Mouse (Mus musculus): ENCODE measurements around the gene Exoc4. TPM values are rescaled to one million over a fixed set of nuclear protein-coding genes. Genes with fewer than 3 reads are reported as not detected.
A peak's percentile ranks its signal among the peaks of the same experiment; 100 is the strongest.

Gene Exoc4
- polyA plus RNA-seq, 1 experiment from 2014 or later = 41.1 TPM

GRCm38 (mm10) chr6:33496141-33496855, 247.4 kb downstream of the Exoc4 start:
- no peak overlapping the region for H3K4me3 ChIP-seq
- H3K9me3 ChIP-seq = no peaks in the 10 kb centered on the region
- H3K4me1 ChIP-seq = peaks cover 7% of the 10 kb centered on the region; the same call in 1 of the 2 replicates
- no peak for ATAC-seq (ENCODE audit: low FRiP score, low read depth)
- H3K36me3 ChIP-seq = no peaks in the 10 kb centered on the region
- 50% methylated on average over 6 of the region's 6 CpGs for WGBS
- no peak overlapping the region for H3K4me2 ChIP-seq (replicated peaks)
- H3K27me3 ChIP-seq (replicated peaks) = no peaks in the 10 kb centered on the region
- no peak overlapping the region for H3K27ac ChIP-seq
- H3K9ac ChIP-seq = no peak overlapping the region

DNA sequence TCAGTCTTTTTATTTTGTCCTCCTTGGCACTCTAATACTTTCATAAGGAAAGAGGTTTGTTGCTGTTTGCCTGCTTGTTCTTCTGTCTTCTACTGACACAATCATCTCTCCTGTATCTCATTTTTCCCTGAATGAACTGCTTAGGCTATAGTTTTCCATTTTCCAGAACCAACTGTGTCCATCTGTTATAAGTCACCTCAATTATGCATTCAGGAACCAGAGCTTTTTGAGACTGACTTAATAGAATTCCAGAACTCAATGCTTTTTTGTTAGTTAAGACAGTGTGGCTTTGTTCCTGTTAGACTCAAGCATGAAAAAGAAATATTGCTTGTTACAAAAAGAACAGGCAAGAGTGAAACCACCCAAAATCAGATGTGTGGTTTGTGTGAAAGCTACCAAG, 248.5 kb downstream of the Exoc4 start:
- no peak overlapping the region for H3K9ac ChIP-seq
- no peaks in the 10 kb centered on the region for H3K9me3 ChIP-seq
- H3K27me3 ChIP-seq (replicated peaks) = no peaks in the 10 kb centered on the region
- peak; percentile 37; the same call in 1 of the 2 replicates for ATAC-seq (ENCODE audit: low FRiP score, low read depth)
- H3K36me3 ChIP-seq = no peaks in the 10 kb centered on the region
- peaks cover 7% of the 10 kb centered on the region; the same call in 1 of the 2 replicates for H3K4me1 ChIP-seq
- no peak overlapping the region for H3K27ac ChIP-seq
- no peak overlapping the region for H3K4me3 ChIP-seq
- H3K4me2 ChIP-seq (replicated peaks) = no peak overlapping the region

DNA sequence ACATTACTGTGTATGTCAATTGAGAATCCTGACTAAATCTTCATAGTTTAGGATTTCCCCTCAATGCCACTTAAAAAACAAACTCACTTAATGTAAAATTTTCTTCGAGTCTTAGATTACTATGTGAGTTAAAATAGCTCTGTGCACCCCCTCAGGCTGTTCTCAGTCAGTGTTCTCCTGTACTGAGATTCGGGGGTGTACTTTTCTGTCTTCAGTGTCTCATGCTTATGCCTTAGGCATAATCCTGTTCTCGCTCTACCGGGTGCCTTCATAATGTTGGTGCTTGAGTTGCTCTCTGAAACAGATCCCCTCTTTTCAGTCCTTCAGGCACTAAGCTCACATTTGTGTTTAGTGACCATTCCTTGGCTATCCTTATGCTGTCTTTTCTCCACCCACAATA, 253.5 kb downstream of the Exoc4 start:
- Histone ChIP-seq H3K4me2 (replicated peaks) (no peak overlapping the region), H3K4me3 (no peak overlapping the region), H3K9me3 (no peaks in the 10 kb centered on the region), H3K27me3 (replicated peaks) (no peaks in the 10 kb centered on the region), H3K27ac (no peak overlapping the region), H3K4me1 (peaks cover 4% of the 10 kb centered on the region; the same call in 1 of the 2 replicates), H3K36me3 (no peaks in the 10 kb centered on the region), H3K9ac (no peak overlapping the region)
- ATAC-seq (ENCODE audit: low FRiP score, low read depth) = no peak
- 73% methylated on average over 4 of the region's 4 CpGs for WGBS

- no peak for ATAC-seq (ENCODE audit: low FRiP score, low read depth)
- Histone ChIP-seq H3K27me3 (replicated peaks) (no peaks in the 10 kb centered on the region), H3K9ac (no peak overlapping the region), H3K36me3 (no peaks in the 10 kb centered on the region), H3K4me3 (no peak overlapping the region), H3K4me2 (replicated peaks) (no peak overlapping the region), H3K27ac (no peak overlapping the region), H3K9me3 (no peaks in the 10 kb centered on the region), H3K4me1 (no peaks in the 10 kb centered on the region; the same call in 1 of the 2 replicates)
- 89% methylated on average over 3 of the region's 3 CpGs for WGBS
Observed at GRCm38 (mm10) chr6:33503381-33503780, 254.5 kb downstream of the Exoc4 start.

DNA sequence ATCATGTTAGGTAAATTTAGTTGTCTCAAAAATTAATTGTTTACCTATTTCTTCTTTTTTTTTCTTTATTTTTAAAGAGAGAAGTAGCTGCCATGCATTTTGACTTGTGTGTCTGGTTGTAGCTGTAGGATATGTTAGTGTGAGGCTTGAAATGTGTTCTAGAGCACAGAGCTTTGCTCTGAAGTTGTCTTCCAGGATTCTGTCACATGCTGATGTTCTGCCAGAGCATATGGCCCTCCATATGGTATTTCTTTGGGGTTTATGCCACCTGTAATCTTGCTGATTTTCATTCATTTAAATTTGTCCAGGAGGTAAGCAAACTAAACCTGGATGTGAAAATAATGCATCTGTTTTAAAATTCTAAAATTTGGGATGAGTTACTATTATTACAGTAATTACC, 258.2 kb downstream of the Exoc4 start:
- H3K4me1 ChIP-seq = no peaks in the 10 kb centered on the region
- ATAC-seq (ENCODE audit: low FRiP score, low read depth) = no peak

GRCm38 (mm10) chr6:33515391-33515790, 266.5 kb downstream of the Exoc4 start:
- Histone ChIP-seq H3K4me1 (no peaks in the 10 kb centered on the region), H3K27ac (no peak overlapping the region), H3K4me3 (no peak overlapping the region), H3K9ac (no peak overlapping the region), H3K9me3 (no peaks in the 10 kb centered on the region), H3K36me3 (no peaks in the 10 kb centered on the region), H3K27me3 (replicated peaks) (no peaks in the 10 kb centered on the region), H3K4me2 (replicated peaks) (no peak overlapping the region)
- ATAC-seq (ENCODE audit: low FRiP score, low read depth) = no peak
- WGBS = 53% methylated on average over 4 of the region's 4 CpGs

More for the DNA sequence above, 258.2 kb downstream of the Exoc4 start:
- Histone ChIP-seq H3K4me3 (no peak overlapping the region), H3K9ac (no peak overlapping the region), H3K36me3 (no peaks in the 10 kb centered on the region), H3K27me3 (replicated peaks) (no peaks in the 10 kb centered on the region), H3K4me2 (replicated peaks) (no peak overlapping the region), H3K9me3 (no peaks in the 10 kb centered on the region), H3K27ac (no peak overlapping the region)

- 91% methylated on average over 6 of the region's 6 CpGs for WGBS
- Histone ChIP-seq H3K36me3 (no peaks in the 10 kb centered on the region), H3K9me3 (no peaks in the 10 kb centered on the region), H3K9ac (no peak overlapping the region), H3K27ac (no peak overlapping the region), H3K4me2 (replicated peaks) (no peak overlapping the region), H3K4me1 (no peaks in the 10 kb centered on the region), H3K4me3 (no peak overlapping the region), H3K27me3 (replicated peaks) (no peaks in the 10 kb centered on the region)
- ATAC-seq (ENCODE audit: low FRiP score, low read depth) = no peak
Observed at GRCm38 (mm10) chr6:33516798-33517197, 267.9 kb downstream of the Exoc4 start.

DNA sequence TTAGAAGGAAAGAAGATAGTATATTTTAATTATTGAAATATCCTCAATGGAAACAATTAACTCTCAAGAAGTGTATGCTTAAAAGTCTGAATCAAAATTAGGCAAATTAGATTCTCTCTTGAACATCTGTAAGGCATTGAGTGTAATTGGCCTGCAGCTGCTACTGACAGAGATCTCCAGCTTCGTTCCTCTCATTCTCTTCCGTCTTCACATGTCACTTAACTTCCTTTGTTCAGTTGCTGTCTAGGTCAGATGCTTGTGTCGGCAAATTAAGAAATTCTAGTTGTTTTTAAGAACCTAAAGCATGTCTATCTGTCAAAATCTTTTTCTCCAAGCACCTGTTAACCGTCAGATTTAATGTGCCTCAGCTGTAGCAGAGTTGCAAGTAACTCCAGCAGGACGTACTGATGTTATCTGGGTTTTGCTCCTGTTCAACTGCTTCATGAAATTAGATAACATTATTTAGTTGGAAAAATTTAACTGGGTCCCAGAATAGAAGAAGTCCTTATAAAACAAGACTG, 269.1 kb downstream of the Exoc4 start:
- Histone ChIP-seq H3K27me3 (replicated peaks) (no peaks in the 10 kb centered on the region), H3K27ac (no peak overlapping the region), H3K4me2 (replicated peaks) (no peak overlapping the region), H3K9me3 (no peaks in the 10 kb centered on the region), H3K9ac (no peak overlapping the region), H3K4me3 (no peak overlapping the region), H3K4me1 (no peaks in the 10 kb centered on the region), H3K36me3 (no peaks in the 10 kb centered on the region)
- WGBS = 59% methylated on average over 5 of the region's 5 CpGs
- ATAC-seq (ENCODE audit: low FRiP score, low read depth) = no peak

DNA sequence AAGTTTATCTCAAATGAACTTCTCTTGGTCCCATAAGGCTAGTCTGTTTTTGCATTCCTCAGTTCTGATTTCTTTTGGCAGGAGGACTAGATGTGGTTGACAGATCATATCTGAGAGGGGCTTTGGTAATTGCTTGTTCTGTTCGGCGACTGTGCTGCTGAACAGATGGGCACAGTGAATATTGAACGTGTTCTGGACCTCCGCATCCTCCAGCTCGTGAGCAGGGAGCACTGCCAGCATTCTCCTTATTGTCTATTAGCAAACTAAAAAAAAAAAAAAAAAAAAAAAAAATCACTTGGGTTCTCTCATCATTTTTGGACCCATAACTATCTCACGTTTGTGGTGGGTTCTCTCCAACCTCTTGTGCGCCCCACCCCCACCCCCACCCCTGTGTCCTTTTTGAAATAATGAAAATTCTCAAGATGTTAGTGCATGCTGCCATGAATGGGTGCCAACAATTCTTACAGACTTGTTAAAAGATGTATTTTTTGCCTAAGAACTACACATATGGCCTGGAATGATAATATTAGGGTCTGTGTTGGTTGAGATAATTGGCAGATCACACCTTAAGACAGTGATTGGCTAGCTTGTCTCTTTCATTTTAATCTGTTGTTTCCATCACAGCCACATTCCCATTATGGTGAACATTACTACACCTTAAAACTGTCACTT, 276.9 kb downstream of the Exoc4 start:
- WGBS = 88% methylated on average over 7 of the region's 7 CpGs
- no peak overlapping the region for H3K27ac ChIP-seq
- ATAC-seq (ENCODE audit: low FRiP score, low read depth) = no peak

DNA sequence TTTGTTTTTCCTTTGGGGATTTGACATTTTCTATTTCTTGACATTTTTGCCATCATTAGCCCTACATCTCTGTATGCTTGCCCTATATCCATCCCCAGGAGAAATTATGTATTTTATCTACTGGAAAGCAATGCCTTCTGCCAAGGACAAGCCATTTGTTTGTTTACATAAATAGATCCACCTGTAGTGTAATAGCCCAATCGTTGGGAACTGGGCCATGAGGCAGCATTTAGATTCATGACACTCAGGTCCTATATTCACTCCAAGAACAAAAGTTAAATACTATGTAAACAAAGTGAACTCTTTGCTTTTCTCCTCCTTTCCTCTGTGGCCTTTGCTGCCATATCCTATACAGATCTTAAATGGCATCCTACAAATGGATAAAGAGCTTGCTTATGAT, 291.5 kb downstream of the Exoc4 start:
- H3K4me2 ChIP-seq (replicated peaks) = no peak overlapping the region
- 85% methylated on average over 1 of the region's 1 CpGs for WGBS
- no peaks in the 10 kb centered on the region for H3K9me3 ChIP-seq
- no peak for ATAC-seq (ENCODE audit: low FRiP score, low read depth)
- H3K4me3 ChIP-seq = no peak overlapping the region
- H3K4me1 ChIP-seq = no peaks in the 10 kb centered on the region
- H3K27ac ChIP-seq = no peak overlapping the region
- no peaks in the 10 kb centered on the region for H3K27me3 ChIP-seq (replicated peaks)
- H3K9ac ChIP-seq = no peak overlapping the region
- H3K36me3 ChIP-seq = no peaks in the 10 kb centered on the region

More for the DNA sequence above, 276.9 kb downstream of the Exoc4 start:
- no peaks in the 10 kb centered on the region for H3K27me3 ChIP-seq (replicated peaks)
- no peak overlapping the region for H3K4me2 ChIP-seq (replicated peaks)
- no peaks in the 10 kb centered on the region for H3K4me1 ChIP-seq
- H3K4me3 ChIP-seq = no peak overlapping the region
- H3K9ac ChIP-seq = no peak overlapping the region
- no peaks in the 10 kb centered on the region for H3K9me3 ChIP-seq
- no peaks in the 10 kb centered on the region for H3K36me3 ChIP-seq

- no peak overlapping the region for H3K4me3 ChIP-seq
- H3K4me1 ChIP-seq = no peaks in the 10 kb centered on the region
- ATAC-seq (ENCODE audit: low FRiP score, low read depth) = no peak
- whole genome bisulfite sequencing = 84% methylated on average over 6 of the region's 6 CpGs
- H3K36me3 ChIP-seq = no peaks in the 10 kb centered on the region
- no peak overlapping the region for H3K27ac ChIP-seq
- H3K27me3 ChIP-seq (replicated peaks) = no peaks in the 10 kb centered on the region
- H3K9ac ChIP-seq = no peak overlapping the region
- H3K4me2 ChIP-seq (replicated peaks) = no peak overlapping the region
- no peaks in the 10 kb centered on the region for H3K9me3 ChIP-seq
Observed at GRCm38 (mm10) chr6:33542712-33543111, 293.8 kb downstream of the Exoc4 start.

DNA sequence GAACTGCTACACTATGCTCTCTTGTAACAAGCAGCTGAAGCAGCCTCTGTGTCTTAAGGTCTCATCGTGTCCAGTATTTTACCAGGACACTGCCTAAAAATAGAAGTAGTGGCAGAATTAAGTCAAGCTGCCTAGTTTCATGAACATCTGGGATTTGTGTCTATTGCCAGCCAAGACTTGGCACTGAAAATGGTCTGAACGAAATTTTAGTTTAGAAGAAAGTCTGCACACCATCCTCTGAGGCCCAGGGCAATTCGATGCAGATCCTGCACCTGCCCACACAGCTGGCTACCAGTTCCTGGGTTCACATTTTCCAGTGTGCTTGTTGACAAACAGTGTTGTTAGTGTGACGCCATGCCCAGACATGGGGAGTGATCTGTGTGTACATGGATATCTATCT, 303.0 kb downstream of the Exoc4 start:
- Histone ChIP-seq H3K9me3 (no peaks in the 10 kb centered on the region), H3K4me2 (replicated peaks) (no peak overlapping the region), H3K36me3 (no peaks in the 10 kb centered on the region), H3K27ac (no peak overlapping the region), H3K4me1 (no peaks in the 10 kb centered on the region; the same call in 1 of the 2 replicates), H3K4me3 (no peak overlapping the region), H3K9ac (no peak overlapping the region), H3K27me3 (replicated peaks) (no peaks in the 10 kb centered on the region)
- ATAC-seq (ENCODE audit: low FRiP score, low read depth) = no peak
- 85% methylated on average over 4 of the region's 4 CpGs for WGBS
